Mouse (Mus musculus) central nervous system, embryonic 18 days (tissue): Measurements from ENCODE around the gene Syvn1. TPM values are rescaled to one million over a fixed set of nuclear protein-coding genes. Genes with fewer than 3 reads are reported as not detected.

Experiments
- polyA plus RNA-seq: library from polyadenylated mRNA; depleted of rRNA; stranded (reverse); fragments of >200 nt; gene quantifications from 2 replicates; pipeline ENCODE4 v1.2.3, GENCODE M21; 2012; rRNA removed

The Syvn1 gene
- polyA plus RNA-seq = 19.9 and 20.2 TPM in 2 replicates

DNA sequence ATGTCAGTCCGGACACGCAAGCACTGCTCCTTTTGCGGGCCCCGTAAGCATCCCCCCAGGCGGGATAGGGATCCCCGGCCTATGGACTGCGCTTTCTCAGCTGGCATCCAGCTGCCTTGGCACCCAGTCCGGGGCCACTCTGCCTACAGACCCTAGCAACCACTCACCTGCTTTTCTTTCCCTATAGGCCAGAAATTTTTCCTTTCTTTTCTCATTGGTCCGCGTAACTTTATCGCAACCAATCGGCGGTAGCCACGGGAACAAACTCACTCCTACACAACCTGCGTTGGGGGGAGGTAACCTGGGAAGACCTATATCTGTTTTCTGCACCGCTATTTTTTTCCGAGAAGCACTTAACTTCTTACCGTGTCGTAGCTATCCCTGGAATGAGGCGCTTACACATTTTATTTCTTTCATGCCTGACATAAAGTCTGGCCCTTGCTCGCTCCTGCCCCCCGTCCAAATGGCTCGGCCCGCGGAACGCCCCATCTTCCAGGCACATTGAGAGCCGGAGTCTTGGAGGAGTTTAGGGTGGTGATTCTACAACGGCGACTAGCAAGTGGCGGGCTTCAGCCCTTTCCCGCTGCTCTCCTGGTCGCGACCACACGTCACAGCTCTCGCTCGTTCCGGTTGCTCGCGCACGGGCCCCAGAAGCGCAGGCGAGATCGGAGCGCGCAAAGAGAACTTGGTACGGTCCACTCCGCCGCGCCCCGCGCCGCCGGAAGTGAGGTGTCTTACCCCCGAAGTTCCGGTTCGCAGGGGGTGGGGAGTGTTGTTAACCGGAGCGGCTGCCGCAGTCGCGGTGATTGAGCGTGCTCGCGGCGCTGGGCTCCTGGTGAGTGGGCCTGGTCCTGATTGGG lies at the start of gene Syvn1:
Gene Syvn1, plus strand, starts transcription at position 283 of the 860 bp plus-strand sequence.

DNA sequence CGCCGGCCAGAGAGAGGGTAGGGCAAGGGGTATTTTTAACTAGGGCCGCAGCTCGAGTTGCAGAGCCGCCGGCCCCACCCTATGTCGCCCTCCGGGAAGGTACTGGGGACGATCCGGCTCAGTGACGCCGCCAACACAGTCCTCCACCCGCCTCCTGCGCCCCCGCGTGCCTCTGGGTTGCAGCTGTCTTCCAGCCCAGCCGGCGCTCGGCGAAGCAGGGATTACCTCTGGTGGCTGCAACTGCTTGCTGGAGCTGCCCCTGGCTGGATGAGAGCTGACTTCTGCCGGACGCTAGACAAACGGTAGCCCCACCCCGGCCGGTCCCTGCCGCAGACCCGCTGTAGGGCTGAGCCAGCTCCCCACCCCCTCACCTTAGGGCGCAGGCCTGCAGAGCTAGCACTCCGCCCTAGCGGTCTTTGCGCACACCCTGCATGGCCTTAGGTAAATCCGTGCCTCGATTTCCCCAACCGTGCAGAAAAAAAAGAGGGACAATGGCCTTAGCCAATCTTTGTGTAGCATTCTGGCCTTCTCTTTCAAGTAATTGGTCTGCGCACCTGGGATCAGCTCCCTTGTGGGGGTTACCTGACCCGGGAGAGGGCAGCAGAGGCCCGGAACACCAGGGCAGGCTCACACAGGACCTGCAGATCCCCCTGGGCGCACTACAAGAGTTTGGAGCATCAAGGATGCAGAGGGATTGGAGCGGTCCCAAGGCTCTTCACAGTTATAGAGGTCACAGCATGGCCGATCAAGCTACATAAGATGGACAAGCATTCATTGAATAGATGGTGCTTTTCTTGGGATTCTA lies 30.7 kb upstream of the Syvn1 start, which contains the start of gene Capn1:
Gene Capn1, minus strand, starts transcription at position 387 of the 805 bp plus-strand sequence.

GRCm38 (mm10) chr19:6057313-6058096 lies 11.1 kb downstream of the Syvn1 start, which contains the start of the genes Mrpl49 and Fau:
Gene Mrpl49 (minus strand): TSS chr19:6057785.
Gene Fau (plus strand): TSS chr19:6057844.

GRCm38 (mm10) chr19:6061021-6061533 lies 14.7 kb downstream of the Syvn1 start, which contains the start of gene Znhit2:
Gene Znhit2 (plus strand): TSS chr19:6061192.

DNA sequence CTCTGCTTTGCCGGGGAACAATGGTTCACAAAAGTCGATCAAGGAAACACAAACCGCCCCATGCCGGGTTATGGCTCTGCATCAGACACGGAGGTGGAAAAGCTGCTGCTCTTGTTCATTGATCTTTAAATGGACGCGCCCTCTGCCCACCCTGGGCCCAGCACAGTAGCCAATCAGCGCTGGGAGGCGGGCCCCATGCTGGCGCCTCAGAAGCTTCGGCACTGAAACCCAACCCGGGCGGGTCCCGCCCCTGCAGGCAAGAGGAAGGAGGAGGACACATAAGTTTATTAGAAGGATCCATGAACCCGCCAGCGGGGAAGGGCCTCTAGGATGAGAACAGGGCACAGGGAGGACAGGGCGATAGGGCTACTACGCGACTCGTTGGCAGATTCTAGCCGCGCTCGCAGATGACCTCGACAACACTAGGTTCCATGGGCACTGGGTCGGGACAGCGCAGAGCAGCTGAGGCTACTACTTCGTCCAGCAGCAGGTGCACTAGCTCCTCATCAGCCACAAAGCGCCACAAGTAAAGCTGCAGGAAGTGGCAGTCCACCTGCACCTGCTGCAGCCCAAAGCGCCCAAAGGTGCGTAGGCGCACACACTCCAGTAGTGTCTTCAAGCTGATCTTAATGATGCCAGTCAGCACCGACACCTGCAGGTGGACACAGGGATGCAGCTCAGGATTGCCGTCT lies 21.5 kb downstream of the Syvn1 start, which contains the start of gene Tm7sf2:
Gene Tm7sf2, minus strand, starts transcription at position 650 of the 692 bp plus-strand sequence.

DNA sequence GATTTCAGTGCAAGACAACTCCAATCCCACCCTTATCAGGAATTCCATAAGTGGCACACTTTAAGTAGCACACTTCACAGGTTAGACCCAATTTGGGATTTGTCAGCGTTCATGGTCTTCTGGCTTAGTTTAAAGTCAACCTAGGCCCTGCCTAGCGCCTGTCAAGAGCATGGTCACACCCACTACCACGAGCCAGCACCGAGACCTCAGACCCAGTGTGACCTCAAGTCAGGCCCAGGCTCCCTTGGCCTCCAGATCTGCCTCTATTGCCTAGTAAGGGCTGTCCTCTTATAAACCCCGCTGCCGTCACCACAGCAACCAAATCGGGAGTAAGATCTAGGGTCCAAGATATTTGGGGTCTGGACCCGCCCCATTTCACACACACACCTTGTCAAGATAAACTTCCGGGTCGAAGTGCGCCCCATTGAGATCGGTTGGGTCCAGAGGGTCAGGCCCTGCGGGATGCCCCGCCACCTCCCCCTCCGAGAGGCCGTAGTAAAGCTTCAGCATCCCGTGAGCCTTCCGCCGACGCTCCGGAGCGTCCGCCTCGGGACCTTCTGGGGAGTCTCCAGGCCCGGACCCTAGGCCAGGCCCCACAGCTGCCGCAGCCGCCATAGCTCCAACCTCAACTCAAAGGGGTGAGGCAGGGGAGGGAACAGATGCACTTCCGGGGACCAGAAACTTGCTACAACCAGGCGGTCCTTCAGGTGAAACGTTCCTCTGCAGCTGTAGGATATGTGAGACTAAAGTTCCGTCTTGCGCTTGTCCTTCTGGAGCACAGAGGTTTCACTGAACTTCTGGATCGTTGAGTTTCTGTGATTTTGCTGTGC lies 30.4 kb downstream of the Syvn1 start, which contains the start of gene Vps51:
Gene Vps51, minus strand, starts transcription at position 668 of the 830 bp plus-strand sequence.

DNA sequence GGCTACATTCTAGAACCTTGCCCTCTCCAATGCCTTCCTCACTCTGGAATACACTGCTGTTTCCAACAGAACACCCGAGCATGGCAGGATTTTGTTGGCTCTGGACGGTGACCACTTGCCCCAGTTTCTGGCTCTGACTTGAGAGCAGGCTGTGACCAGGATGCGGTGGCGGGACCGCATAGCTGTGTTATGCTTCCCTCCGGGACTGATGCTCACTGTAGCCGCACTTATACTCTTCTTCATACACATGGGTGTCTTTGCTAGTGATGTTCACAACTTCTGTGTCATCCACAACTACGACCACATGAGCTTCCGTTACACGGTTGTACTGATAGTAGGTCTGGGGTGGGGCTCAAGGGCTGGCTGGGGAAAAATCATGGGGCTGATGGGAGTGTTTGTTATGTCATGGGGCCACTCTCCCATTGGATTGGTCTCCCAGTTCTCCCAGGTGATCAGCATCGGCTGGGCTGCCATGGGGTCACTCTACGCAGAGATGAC lies 33.7 kb downstream of the Syvn1 start, which contains the start of gene Tmem262:
Gene Tmem262, plus strand, starts transcription at position 51 of the 498 bp plus-strand sequence.

DNA sequence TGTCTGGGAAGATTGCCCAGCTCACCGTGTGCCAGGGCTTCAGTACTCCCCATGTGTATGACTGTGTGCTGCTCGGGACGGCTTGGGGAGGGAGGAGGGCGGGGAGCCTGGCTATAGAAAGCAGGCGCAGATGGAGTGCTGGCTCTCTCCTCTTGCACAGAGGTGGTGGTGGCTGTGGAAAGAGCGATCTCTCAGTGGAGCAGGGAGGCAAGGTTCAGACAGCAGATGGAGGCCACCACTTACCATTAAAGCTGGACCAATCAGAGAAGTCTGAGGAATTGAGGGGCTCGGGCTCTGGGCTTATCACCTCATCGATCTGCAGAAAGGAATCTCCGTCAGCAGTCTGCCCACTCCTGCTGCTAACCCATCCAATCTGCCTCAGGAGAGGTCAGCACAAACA lies 35.8 kb downstream of the Syvn1 start, which contains the start of gene Gm28374:
Gene Gm28374, minus strand, starts transcription at position 101 of the 400 bp plus-strand sequence.

DNA sequence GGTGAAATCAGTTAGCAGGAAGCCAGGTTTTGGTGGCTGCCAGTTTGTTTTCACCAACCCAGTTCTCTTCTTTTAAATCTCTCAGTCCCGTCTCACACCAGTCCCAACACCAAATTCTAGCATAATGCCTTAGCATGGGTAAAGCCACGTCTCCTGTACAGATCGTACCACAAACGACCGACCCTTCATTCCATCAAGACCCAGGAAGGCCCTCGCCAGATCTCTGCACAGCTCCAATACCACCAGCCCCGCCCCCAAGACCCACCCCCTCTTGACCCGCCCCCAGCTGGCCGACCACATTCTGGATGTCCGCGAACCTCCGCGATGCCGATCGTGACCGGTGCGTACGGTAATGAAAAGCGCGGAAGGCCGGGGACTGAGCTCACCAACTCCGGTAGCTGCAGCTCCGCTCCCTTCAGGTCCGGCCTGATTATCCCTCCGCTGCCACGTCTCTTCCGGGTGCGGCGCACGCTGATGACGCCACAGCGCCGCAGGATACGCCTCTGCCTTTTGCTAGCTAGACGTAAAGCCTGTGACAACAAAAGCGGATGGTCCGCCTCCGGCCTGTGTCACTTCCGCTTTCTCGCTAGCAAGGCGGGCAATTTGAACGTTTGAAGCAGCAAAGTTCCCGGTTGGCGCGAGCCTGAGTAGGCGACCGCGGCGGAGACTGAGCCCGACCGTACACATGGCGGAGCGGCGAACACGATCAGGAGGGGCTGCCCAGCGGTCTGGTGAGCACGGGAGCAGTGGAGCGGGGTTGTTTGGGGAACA lies 38.3 kb downstream of the Syvn1 start, which contains the start of the genes Zfpl1 and Cdca5:
Gene Zfpl1, minus strand, starts transcription at position 479 of the 771 bp plus-strand sequence.
Gene Cdca5, plus strand, starts transcription at position 506 of the 771 bp plus-strand sequence.

GRCm38 (mm10) chr19:6094119-6094518 lies 47.7 kb downstream of the Syvn1 start, which contains the start of gene AC131692.1:
Gene AC131692.1 (plus strand): TSS chr19:6094419.

Other genes starting within 250 kb of the Syvn1 start
- 11.8 and 12.2 TPM in 2 replicates for gene Frmd8, start 171.3 kb upstream of the Syvn1 start, polyA plus RNA-seq
- gene Slc25a45, start 168.8 kb upstream of the Syvn1 start, polyA plus RNA-seq = 3.2 TPM in 2 replicates
- 12.6 and 14.4 TPM in 2 replicates for gene Tigd3, start 152.4 kb upstream of the Syvn1 start, polyA plus RNA-seq
- 147 and 151 TPM in 2 replicates for gene Dpf2, start 133.6 kb upstream of the Syvn1 start, polyA plus RNA-seq
- gene Cdc42ep2, start 121.8 kb upstream of the Syvn1 start, polyA plus RNA-seq = 17.8 and 18.1 TPM in 2 replicates
- gene Pola2, start 82.4 kb upstream of the Syvn1 start, polyA plus RNA-seq = 27.5 and 30.6 TPM in 2 replicates
- gene Slc22a20, start 60.4 kb upstream of the Syvn1 start, polyA plus RNA-seq = not detected in 2 replicates
- 8.7 and 8.9 TPM in 2 replicates for gene Capn1, start 30.7 kb upstream of the Syvn1 start, polyA plus RNA-seq
- 44.9 and 46.3 TPM in 2 replicates for gene Mrpl49, start 11.2 kb downstream of the Syvn1 start, polyA plus RNA-seq
- gene Fau, start 11.3 kb downstream of the Syvn1 start, polyA plus RNA-seq = 1,265 and 1,281 TPM in 2 replicates
- gene Znhit2, start 14.6 kb downstream of the Syvn1 start, polyA plus RNA-seq = 31.8 and 33.0 TPM in 2 replicates
- 99.6 and 104 TPM in 2 replicates for gene Tm7sf2, start 21.8 kb downstream of the Syvn1 start, polyA plus RNA-seq
- gene Vps51, start 30.7 kb downstream of the Syvn1 start, polyA plus RNA-seq = 87.7 and 91.1 TPM in 2 replicates
- 0.17 TPM in 1 of 2 replicates, not detected in the other for gene Tmem262, start 33.5 kb downstream of the Syvn1 start, polyA plus RNA-seq
- 1.5 and 1.6 TPM in 2 replicates for gene Gm28374, start 35.7 kb downstream of the Syvn1 start, polyA plus RNA-seq
- 86.3 and 98.7 TPM in 2 replicates for gene Zfpl1, start 38.4 kb downstream of the Syvn1 start, polyA plus RNA-seq
- 4.4 and 4.7 TPM in 2 replicates for gene Cdca5, start 38.4 kb downstream of the Syvn1 start, polyA plus RNA-seq
- 0.09 and 0.18 TPM in 2 replicates for gene AC131692.1, start 47.8 kb downstream of the Syvn1 start, polyA plus RNA-seq
- gene Naaladl1, start 59.2 kb downstream of the Syvn1 start, polyA plus RNA-seq = 0.59 and 0.63 TPM in 2 replicates
- gene Sac3d1, start 72.1 kb downstream of the Syvn1 start, polyA plus RNA-seq = 51.8 and 53.5 TPM in 2 replicates
- 55.8 and 56.8 TPM in 2 replicates for gene Snx15, start 81.7 kb downstream of the Syvn1 start, polyA plus RNA-seq
- 0.15 TPM in 1 of 2 replicates, not detected in the other for gene Batf2, start 94.4 kb downstream of the Syvn1 start, polyA plus RNA-seq
- 107 and 108 TPM in 2 replicates for gene Arl2, start 95.0 kb downstream of the Syvn1 start, polyA plus RNA-seq
- 0.05 TPM in 1 of 2 replicates, not detected in the other for gene Majin, start 137.8 kb downstream of the Syvn1 start, polyA plus RNA-seq
- gene Gpha2, start 179.8 kb downstream of the Syvn1 start, polyA plus RNA-seq = 0.11 TPM in 1 of 2 replicates, not detected in the other
- gene Ppp2r5b, start 189.3 kb downstream of the Syvn1 start, polyA plus RNA-seq = 152 TPM in 2 replicates
- gene Atg2a, start 195.1 kb downstream of the Syvn1 start, polyA plus RNA-seq = 17.8 and 20.5 TPM in 2 replicates
- gene Ehd1, start 230.1 kb downstream of the Syvn1 start, polyA plus RNA-seq = 147 and 154 TPM in 2 replicates